Mouse (Mus musculus) lung, postnatal 0 days (tissue): ENCODE measurements around the gene Rpl11. TPM values are rescaled to one million over a fixed set of nuclear protein-coding genes. Genes with fewer than 3 reads are reported as not detected.

ENCODE experiments used
- ATAC-seq: fragments of 200-750 bp; cut with Nextera tagmentation; 2 replicates; pipeline ENCODE4 v1.8.0; 2017; ENCODE audit warnings: moderate library complexity
- DNase-seq: peaks from one replicate; pipeline ENCODE4 v3.0.0-alpha.2; 2016; ENCODE audit warnings: low spot score
- H3K27ac ChIP-seq: fragments of 300-500 bp; sonication (generic); 2 replicates; pipeline ENCODE4 v1.5.1; 2014; ENCODE audit warnings: antibody characterized with exemption, mild to moderate bottlenecking, low read length, mixed read lengths
- H3K27me3 ChIP-seq: fragments of 300-500 bp; sonication (generic); replicated peaks from 2 replicates; pipeline ENCODE4 v1.6.1; 2014; ENCODE audit warnings: low read length, mixed read lengths; ENCODE audit not compliant: insufficient read depth
- H3K36me3 ChIP-seq: fragments of 300-500 bp; sonication (generic); 2 replicates; pipeline ENCODE4 v1.6.1; 2014; ENCODE audit warnings: low read length, mixed read lengths; ENCODE audit not compliant: insufficient read depth
- H3K4me1 ChIP-seq: fragments of 300-500 bp; sonication (generic); 2 replicates; pipeline ENCODE4 v1.6.1; 2014; ENCODE audit warnings: antibody characterized with exemption, low read depth, low read length, mixed read lengths; ENCODE audit not compliant: insufficient read depth
- H3K4me2 ChIP-seq: fragments of 300-500 bp; sonication (generic); replicated peaks from 2 replicates; pipeline ENCODE4 v1.6.1; 2014; ENCODE audit warnings: low read depth, mild to moderate bottlenecking, low read length, moderate library complexity, mixed read lengths
- H3K4me3 ChIP-seq: fragments of 300-500 bp; sonication (generic); 2 replicates; pipeline ENCODE4 v1.5.1; 2014; ENCODE audit warnings: low read depth, low read length
- H3K9ac ChIP-seq: fragments of 300-500 bp; sonication (generic); replicated peaks from 2 replicates; pipeline ENCODE4 v1.6.1; 2014; ENCODE audit warnings: low read depth, mild to moderate bottlenecking
- H3K9me3 ChIP-seq: fragments of 300-500 bp; sonication (generic); 2 replicates; pipeline ENCODE4 v1.6.1; 2016; ENCODE audit warnings: low read length, mixed read lengths
- CTCF ChIP-seq: IDR thresholded peaks from 2 replicates; pipeline ENCODE4 v1.5.1; 2016; ENCODE audit warnings: antibody characterized with exemption, mild to moderate bottlenecking
- EP300 ChIP-seq: IDR thresholded peaks from 2 replicates; pipeline ENCODE4 v1.6.1; 2016; ENCODE audit warnings: antibody characterized with exemption, mild to moderate bottlenecking, control low read depth
- WGBS: fragments of 180-500 bp; shearing (Covaris S2); extraction: QIAGEN DNeasy Blood & Tissue Kit; methylation state at CpG from one replicate; pipeline ENCODE4 v1.1.7; 2014; 5-methylcytosine and 5-hydroxymethylcytosine counted together
- polyA plus RNA-seq: library from polyadenylated mRNA; unstranded; fragments of >200 nt; fragmentation: Nextera tagmentation; extraction: Ambion mirVana; gene quantifications from 2 replicates; pipeline ENCODE4 v1.2.1, GENCODE M21; 2015

Rpl11 gene
- polyA plus RNA-seq, 1 experiment from 2014 or later, result 355 TPM

DNA sequence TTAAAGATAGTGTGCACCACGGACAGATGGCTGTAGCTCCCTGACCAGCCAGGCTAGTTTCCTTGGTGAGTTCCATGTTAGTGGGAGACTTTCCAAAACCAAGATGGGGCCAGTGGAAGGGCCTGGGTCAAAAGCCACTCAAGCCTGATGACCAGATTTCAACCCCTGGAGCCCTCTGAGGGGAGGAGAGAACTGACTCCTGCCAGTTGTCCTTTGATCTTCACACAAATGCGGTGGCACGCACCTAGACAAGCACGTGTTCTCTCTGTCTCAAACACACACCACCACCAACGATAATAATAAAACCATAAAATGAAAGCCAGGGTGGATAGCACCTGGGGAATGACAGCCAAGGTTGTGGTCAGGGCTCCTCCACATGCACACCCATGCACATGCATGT lies 34.0 kb upstream of the Rpl11 start:
- ATAC-seq (no peak), DNase-seq (no peak)
- Histone ChIP-seq H3K27ac (no peak overlapping the region), H3K4me1 (no peaks in the 10 kb centered on the region), H3K36me3 (no peaks in the 10 kb centered on the region), H3K9ac (no peak overlapping the region), H3K4me3 (no peak overlapping the region), H3K27me3 (no peaks in the 10 kb centered on the region), H3K9me3 (no peaks in the 10 kb centered on the region), H3K4me2 (no peak overlapping the region)
- TF ChIP-seq CTCF (no peak), EP300 (no peak)
- 93% methylated on average over 5 of the region's 5 CpGs for whole genome bisulfite sequencing

GRCm38 (mm10) chr4:136084840-136085239 lies 31.6 kb upstream of the Rpl11 start:
- H3K4me3 ChIP-seq, result no peak overlapping the region
- H3K9me3 ChIP-seq, result no peaks in the 10 kb centered on the region
- WGBS, result 92% methylated on average over 11 of the region's 11 CpGs
- no peaks in the 10 kb centered on the region for H3K36me3 ChIP-seq
- H3K27ac ChIP-seq, result no peak overlapping the region
- peaks cover 3% of the 10 kb centered on the region; the same call in 1 of the 2 replicates for H3K4me1 ChIP-seq
- 0 out of 2 replicates have a peak, but pooled peaks cover 11% of the 10 kb centered on the region for H3K27me3 ChIP-seq
- ATAC-seq, result no peak
- TF ChIP-seq CTCF (no peak), EP300 (no peak)
- no peak overlapping the region for H3K4me2 ChIP-seq
- H3K9ac ChIP-seq, result no peak overlapping the region
- DNase-seq, result no peak

GRCm38 (mm10) chr4:136083269-136084105 lies 30.3 kb upstream of the Rpl11 start:
- 47% methylated on average over 19 of the region's 19 CpGs for WGBS
- Histone ChIP-seq H3K27ac (no peak overlapping the region), H3K9me3 (no peaks in the 10 kb centered on the region), H3K4me2 (no peak overlapping the region), H3K36me3 (no peaks in the 10 kb centered on the region), H3K4me3 (no peak overlapping the region), H3K27me3 (0 out of 2 replicates have a peak, but pooled peaks cover 11% of the 10 kb centered on the region), H3K9ac (no peak overlapping the region), H3K4me1 (peaks cover 3% of the 10 kb centered on the region; the same call in 1 of the 2 replicates)
- peak; percentile 17; the same call in 1 of the 2 replicates for ATAC-seq
- TF ChIP-seq CTCF (no peak), EP300 (no peak)
- peak; percentile 17 for DNase-seq

- Histone ChIP-seq H3K27me3 (0 out of 2 replicates have a peak, but pooled peaks cover 11% of the 10 kb centered on the region), H3K4me2 (peak overlapping the region; percentile 44), H3K4me3 (0 out of 2 replicates have a peak overlapping the region, but pooled peaks have one; percentile 12), H3K27ac (no peak overlapping the region), H3K9me3 (no peaks in the 10 kb centered on the region), H3K4me1 (peaks cover 3% of the 10 kb centered on the region; the same call in 1 of the 2 replicates), H3K36me3 (no peaks in the 10 kb centered on the region), H3K9ac (no peak overlapping the region)
- no peak for TF ChIP-seq EP300
- no peak for TF ChIP-seq CTCF
- DNase-seq (peak; percentile 22), ATAC-seq (peak; percentile 11; the same call in 1 of the 2 replicates)
- WGBS, result 2% methylated on average over 17 of the region's 28 CpGs
Measured at GRCm38 (mm10) chr4:136081729-136082128, 28.5 kb upstream of the Rpl11 start.

GRCm38 (mm10) chr4:136078649-136079048 lies 25.4 kb upstream of the Rpl11 start:
- 0 out of 2 replicates have a peak, but pooled peaks cover 11% of the 10 kb centered on the region for H3K27me3 ChIP-seq
- DNase-seq (no peak), ATAC-seq (no peak)
- H3K9me3 ChIP-seq, result no peaks in the 10 kb centered on the region
- TF ChIP-seq EP300, result no peak
- TF ChIP-seq CTCF, result no peak
- H3K27ac ChIP-seq, result no peak overlapping the region
- H3K4me1 ChIP-seq, result peaks cover 3% of the 10 kb centered on the region; the same call in 1 of the 2 replicates
- H3K36me3 ChIP-seq, result no peaks in the 10 kb centered on the region
- no peak overlapping the region for H3K4me3 ChIP-seq
- H3K9ac ChIP-seq, result no peak overlapping the region
- no peak overlapping the region for H3K4me2 ChIP-seq
- WGBS, result 7% methylated on average over 2 of the region's 2 CpGs

GRCm38 (mm10) chr4:136076776-136077538 lies 23.7 kb upstream of the Rpl11 start:
- no peaks in the 10 kb centered on the region for H3K9me3 ChIP-seq

More at GRCm38 (mm10) chr4:136076776-136077538, 23.7 kb upstream of the Rpl11 start:
- 65% methylated on average over 14 of the region's 15 CpGs for WGBS
- Histone ChIP-seq H3K4me1 (peaks cover 3% of the 10 kb centered on the region; the same call in 1 of the 2 replicates), H3K9ac (no peak overlapping the region), H3K4me2 (no peak overlapping the region), H3K4me3 (no peak overlapping the region), H3K27me3 (0 out of 2 replicates have a peak, but pooled peaks cover 11% of the 10 kb centered on the region), H3K27ac (no peak overlapping the region), H3K36me3 (no peaks in the 10 kb centered on the region)
- no peak for ATAC-seq
- DNase-seq, result no peak
- TF ChIP-seq CTCF (no peak), EP300 (no peak)
